Mouse (Mus musculus) frontal cortex, postnatal 14 days (tissue): ENCODE results near the gene Rgcc.

Experiments
- DNase-seq, 2 experiments: peaks; one replicate each; pipeline ENCODE4 v3.0.0; 2022; ENCODE audit warnings: low spot score in 2 of 2

Rgcc gene

GRCm38 (mm10) chr14:79278927-79279326 is 22.5 kb downstream of the Rgcc start:
- no peak for DNase-seq

- DNase-seq = no peak
Measured at GRCm38 (mm10) chr14:79277922-79278321, 23.5 kb downstream of the Rgcc start.

- no peak for DNase-seq
Measured at GRCm38 (mm10) chr14:79275870-79276395, 25.5 kb downstream of the Rgcc start.

- no peak for DNase-seq
Measured at GRCm38 (mm10) chr14:79275441-79275840, 26.0 kb downstream of the Rgcc start.

- no peak for DNase-seq
Measured at GRCm38 (mm10) chr14:79273697-79274477, 27.6 kb downstream of the Rgcc start.

DNA sequence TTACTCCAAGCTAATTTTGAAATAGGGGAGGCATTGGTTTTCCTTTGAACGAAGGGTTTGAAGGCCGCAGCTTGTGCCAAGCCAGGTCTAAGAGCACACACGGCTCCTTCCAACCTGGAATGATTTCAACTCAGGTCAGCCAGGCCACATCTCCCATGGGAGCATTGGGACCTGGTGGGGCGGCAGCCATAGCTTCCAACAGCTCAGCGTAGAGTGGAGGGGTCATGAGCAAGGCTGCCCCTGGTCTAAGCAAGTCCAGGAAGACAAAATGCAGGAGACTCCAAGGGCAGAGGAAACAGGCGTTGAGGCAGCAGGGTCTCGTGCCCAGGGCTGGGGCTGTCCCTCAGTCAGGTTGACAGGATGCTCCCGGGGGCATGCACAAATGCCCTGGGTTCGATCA is 28.5 kb downstream of the Rgcc start:
- DNase-seq = no peak

GRCm38 (mm10) chr14:79272188-79272694 is 29.2 kb downstream of the Rgcc start:
- DNase-seq = no peak

- no peak for DNase-seq
Measured at GRCm38 (mm10) chr14:79269551-79269950, 31.9 kb downstream of the Rgcc start.

DNA sequence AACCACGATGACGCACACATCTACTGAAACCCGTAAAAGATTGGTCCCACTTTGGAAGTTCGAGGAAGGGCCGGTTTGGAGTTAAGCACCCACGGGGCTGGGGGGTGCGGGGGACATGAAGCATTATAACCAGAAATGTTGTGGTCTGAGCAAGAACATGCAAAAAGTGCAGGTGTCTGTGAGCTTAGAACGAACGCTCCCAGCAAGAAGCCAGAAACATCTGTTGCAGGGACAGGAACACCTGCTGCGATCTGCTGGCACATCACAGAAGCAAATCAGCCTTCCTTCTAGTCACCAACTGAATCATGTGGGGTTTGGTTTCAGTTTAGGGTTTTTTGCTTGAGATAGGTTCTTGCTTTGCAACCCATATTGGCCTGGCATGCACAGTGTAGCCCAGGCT is 33.6 kb downstream of the Rgcc start:
- DNase-seq = no peak

- DNase-seq = no peak
Measured at GRCm38 (mm10) chr14:79267382-79267781, 34.1 kb downstream of the Rgcc start.

GRCm38 (mm10) chr14:79266408-79266807 is 35.0 kb downstream of the Rgcc start:
- DNase-seq = no peak

- no peak for DNase-seq
Measured at GRCm38 (mm10) chr14:79265738-79266137, 35.7 kb downstream of the Rgcc start.

GRCm38 (mm10) chr14:79263321-79263720 is 38.1 kb downstream of the Rgcc start:
- DNase-seq = no peak

DNA sequence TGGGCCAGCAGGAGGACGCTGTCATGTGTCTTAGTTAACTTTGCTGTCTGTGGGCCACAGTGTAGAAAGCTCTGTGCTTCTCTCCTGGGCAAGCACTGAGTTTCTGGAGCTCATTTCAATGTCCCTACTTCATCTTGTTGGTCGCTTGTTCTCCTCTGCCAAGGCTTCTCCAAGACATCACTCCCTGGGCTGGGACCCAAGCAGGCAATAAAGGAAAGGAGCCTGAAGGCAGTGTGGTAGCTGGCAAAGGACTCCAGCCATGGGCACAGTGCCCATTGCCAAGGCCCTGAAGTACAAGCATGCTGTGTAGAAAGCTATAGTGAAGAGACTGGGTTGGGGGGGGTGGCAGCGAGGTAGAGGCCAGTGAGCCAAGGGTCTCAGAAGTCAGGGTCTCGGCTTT is 38.8 kb downstream of the Rgcc start:
- peak in 1 of 2 experiments; percentile 34 for DNase-seq

- DNase-seq = no peak
Measured at GRCm38 (mm10) chr14:79259062-79259779, 42.2 kb downstream of the Rgcc start.

- no peak for DNase-seq
Measured at GRCm38 (mm10) chr14:79256656-79257055, 44.8 kb downstream of the Rgcc start.

DNA sequence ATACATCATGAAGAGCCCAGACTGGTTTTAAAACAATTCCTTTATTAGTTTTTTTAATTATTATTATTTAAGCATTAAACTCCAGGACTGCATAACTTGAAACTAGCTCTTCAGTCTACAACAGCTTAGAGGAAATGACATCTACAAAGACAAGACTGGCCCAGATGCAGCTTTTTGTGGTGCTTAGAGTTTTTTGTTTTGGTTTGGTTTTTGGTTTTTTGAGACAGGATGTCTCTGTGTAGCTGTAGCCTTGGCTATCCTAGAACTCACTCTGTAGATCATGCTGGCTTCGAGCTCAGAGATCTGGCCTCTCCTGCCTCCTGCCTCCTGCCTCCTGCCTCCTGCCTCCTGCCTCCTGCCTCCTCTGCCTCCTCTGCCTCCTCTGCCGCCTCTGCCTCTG is 45.7 kb downstream of the Rgcc start:
- DNase-seq = no peak

DNA sequence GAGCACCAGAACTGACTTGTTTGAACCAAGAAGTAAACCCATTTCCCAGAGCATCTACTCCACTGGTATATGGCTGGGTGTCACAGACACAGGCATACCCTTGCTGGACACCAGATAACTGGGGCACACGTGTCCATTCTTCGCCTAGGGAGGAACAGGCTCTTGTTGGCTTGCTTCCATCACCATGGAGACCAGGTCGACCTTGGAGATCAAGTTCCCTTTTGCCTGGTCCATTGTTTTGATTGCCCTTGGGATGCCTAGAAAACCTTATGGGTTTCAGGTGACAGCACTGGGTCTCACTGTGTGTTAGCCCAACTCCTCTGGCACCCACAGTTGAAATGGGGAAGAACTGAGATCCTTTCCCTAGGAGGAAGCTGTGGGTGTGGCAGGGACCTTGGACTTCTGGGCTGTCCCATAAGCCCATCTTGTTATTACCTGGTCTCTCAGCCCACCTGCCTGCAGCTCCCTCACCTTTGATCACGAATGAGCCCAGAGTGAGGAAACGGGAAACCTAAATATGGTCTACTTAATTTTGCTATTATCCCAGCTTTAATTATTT is 49.6 kb downstream of the Rgcc start:
- no peak for DNase-seq

- no peak for DNase-seq
Measured at GRCm38 (mm10) chr14:79244571-79244970, 56.9 kb downstream of the Rgcc start.

DNA sequence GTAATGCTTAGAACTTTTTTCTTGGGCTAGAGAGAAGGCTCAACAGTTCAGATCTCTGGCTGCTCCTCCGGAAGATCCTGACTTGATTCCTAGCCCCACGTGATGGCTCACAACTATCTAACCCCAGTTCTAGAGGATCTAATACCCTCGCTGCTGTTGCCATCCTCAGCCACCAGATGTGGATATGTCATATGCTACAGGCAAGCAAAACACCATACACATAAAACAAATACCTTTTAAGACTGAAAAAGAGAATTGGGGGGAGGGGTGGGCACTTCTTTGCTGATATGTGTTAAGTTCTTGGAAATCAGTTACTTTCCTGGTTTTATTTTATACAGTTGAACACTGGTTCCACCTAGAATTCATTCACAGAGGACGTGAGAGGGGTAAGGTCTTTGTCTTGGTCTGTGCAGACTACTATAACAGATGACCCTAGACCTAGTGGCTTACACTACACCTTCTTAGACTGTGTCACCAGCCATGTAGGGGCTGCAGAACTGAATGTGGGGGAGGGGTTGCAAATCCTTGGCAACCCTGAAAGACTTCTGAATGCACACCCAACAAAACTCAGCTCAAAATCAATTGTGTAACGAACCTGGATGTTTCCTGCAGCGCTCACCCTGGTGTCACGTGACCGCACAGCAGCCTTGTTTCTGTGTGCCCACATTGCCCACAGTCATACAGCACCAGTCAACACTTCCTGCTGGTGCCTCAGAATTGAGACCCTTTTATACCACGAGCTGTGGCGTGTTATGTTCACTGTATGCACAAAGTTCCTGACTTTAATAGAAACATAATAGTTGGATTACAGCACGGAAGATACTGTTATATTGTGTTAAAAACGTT is 58.2 kb downstream of the Rgcc start:
- no peak for DNase-seq

DNA sequence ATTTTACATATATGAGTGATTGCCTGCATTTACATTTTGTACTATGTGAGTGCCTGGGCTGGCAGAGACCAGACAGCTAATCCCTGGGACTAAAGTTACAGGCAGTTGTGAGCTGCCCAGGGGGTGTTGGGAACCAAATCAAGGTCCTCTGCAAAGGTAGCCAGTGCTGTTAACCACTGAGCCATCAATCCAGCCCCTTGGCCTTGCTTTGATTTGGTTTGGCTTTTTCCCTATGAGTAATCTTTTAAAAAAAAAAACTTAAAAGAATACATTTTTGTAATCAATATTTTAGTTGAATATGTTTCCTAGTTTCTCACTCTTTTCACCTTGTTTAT is 59.1 kb downstream of the Rgcc start:
- DNase-seq = no peak
